Mouse (Mus musculus): ENCODE results near the gene Fcho1. TPM values are rescaled to one million over a fixed set of nuclear protein-coding genes. Genes with fewer than 3 reads are reported as not detected.

Gene Fcho1
- total and polyA plus RNA-seq, 2 experiments from 2014 or later: 89.5 to 114 TPM

DNA sequence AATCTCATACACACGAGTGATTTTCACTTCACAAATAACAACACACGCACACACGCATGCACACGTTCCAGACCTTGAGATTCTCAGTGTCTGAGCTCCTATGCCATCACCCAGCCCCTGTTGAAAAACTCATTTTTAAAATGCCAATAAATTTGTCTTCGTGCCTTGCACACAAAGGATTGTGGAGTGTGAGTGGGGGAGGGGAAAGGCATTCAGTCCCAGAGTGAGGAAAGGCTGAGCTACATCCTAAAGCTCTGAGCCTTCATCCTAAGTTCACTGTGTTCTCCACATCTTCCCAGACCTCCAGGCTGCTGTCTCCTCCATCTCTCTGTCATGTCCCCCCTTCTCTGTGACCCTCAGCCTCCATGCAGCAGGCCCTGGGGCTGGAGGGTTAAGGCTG is 58.3 kb downstream of the Fcho1 start:
- Histone ChIP-seq H3K36me3 (ENCODE audit: insufficient read depth, low read length) (peaks cover 25% of the 10 kb centered on the region), H3K4me2 (ENCODE audit: low read depth, low read length, poor library complexity, severe bottlenecking) (no peak overlapping the region), H3K4me3 (ENCODE audit: low read depth, low read length) (no peak overlapping the region), H3K27me3 (ENCODE audit: insufficient read depth, low read length) (no peaks in the 10 kb centered on the region), H3K4me1 (ENCODE audit: insufficient read depth, low read length) (peaks cover 17% of the 10 kb centered on the region; the same call in 1 of the 2 replicates), H3K9me3 (ENCODE audit: low read length) (no peaks in the 10 kb centered on the region), H3K9ac (replicated peaks; ENCODE audit: low read length, poor library complexity, severe bottlenecking) (peak overlapping the region; percentile 44), H3K27ac (ENCODE audit: low read depth, low read length) (no peak overlapping the region)
- TF ChIP-seq CTCF (IDR thresholded peaks at IDR 0.05): no peak
- DNase-seq (ENCODE audit: low spot score) (no peak), ATAC-seq (ENCODE audit: low FRiP score) (no peak)
- WGBS: 44% methylated on average over 5 of the region's 5 CpGs

DNA sequence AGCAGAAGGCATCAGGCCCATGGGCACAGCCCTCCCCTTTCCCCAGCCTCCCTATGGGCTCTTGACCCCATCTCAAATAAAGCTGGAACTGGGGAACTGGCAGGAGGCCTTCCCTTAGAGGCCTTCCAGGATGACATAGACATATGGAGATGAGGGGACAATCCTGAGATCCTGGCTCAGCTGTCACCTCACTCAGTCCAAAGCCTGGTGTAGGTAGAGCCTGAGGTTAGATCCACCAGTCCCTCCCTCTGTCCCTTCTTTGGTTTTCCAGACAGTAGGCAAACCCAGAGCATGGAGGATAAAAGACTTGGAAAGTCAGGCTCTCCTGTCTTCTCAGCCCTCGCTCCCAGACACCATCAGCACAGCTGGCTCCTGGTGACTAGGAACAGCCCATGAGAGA is 58.7 kb downstream of the Fcho1 start:
- no peak for TF ChIP-seq CTCF (IDR thresholded peaks at IDR 0.05)
- no peak overlapping the region for H3K4me2 ChIP-seq (ENCODE audit: low read depth, low read length, poor library complexity, severe bottlenecking)
- peaks cover 17% of the 10 kb centered on the region; the same call in 1 of the 2 replicates for H3K4me1 ChIP-seq (ENCODE audit: insufficient read depth, low read length)
- no peak overlapping the region for H3K4me3 ChIP-seq (ENCODE audit: low read depth, low read length)
- H3K27me3 ChIP-seq (ENCODE audit: insufficient read depth, low read length): no peaks in the 10 kb centered on the region
- H3K9me3 ChIP-seq (ENCODE audit: low read length): no peaks in the 10 kb centered on the region
- DNase-seq (ENCODE audit: low spot score) (no peak), ATAC-seq (ENCODE audit: low FRiP score) (no peak)
- no peak overlapping the region for H3K27ac ChIP-seq (ENCODE audit: low read depth, low read length)
- H3K9ac ChIP-seq (replicated peaks; ENCODE audit: low read length, poor library complexity, severe bottlenecking): peak overlapping the region; percentile 44; the same call in 1 of the 2 replicates
- H3K36me3 ChIP-seq (ENCODE audit: insufficient read depth, low read length): peaks cover 29% of the 10 kb centered on the region
- WGBS: 22% methylated on average over 1 of the region's 1 CpGs

DNA sequence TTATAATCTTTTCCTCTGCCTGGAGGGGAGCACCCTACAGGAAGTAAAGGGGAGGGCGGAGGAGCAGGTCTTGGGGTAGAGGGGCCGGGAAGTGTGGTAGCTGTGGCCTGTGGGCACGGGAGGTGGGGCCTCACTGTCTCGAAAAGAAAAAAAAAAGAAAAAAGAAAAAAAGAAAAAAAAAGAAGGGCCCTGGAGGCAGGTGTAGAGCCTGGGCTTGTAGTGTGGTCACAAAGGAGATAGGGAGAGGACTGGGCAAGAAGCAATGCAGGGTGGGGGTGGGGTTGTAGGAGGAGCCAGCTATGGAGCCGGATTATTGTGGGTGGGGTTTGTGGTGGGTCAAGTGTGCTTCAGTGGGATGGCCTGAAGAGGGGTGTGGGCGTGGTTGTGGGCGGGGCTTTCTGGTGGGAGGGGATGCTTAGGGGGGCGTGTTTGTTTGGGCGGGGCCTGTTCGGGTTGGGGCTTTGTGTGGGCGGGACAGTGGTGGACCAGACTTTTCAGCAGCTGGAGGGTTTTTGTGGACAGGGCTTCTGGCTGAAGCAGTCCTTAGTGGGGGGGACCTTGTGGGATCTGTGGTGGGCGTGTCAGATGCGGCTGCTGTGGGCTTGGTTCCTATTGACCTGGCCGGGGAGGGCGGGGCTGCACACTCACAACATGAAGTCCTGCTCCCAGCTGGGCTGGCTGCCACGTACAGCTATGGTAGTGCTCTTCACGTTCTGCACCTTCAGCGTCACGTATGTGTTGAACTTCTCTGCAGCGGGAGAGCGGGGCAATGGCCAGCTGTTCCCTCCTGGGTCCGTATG is 60.0 kb downstream of the Fcho1 start:
- no peak for TF ChIP-seq CTCF (IDR thresholded peaks at IDR 0.05)
- Histone ChIP-seq H3K9ac (replicated peaks; ENCODE audit: low read length, poor library complexity, severe bottlenecking) (no peak overlapping the region), H3K4me3 (ENCODE audit: low read depth, low read length) (no peak overlapping the region), H3K4me2 (ENCODE audit: low read depth, low read length, poor library complexity, severe bottlenecking) (peak overlapping the region; percentile 9; the same call in 1 of the 2 replicates), H3K27ac (ENCODE audit: low read depth, low read length) (no peak overlapping the region), H3K36me3 (ENCODE audit: insufficient read depth, low read length) (peaks cover 33% of the 10 kb centered on the region), H3K9me3 (ENCODE audit: low read length) (no peaks in the 10 kb centered on the region), H3K4me1 (ENCODE audit: insufficient read depth, low read length) (peaks cover 17% of the 10 kb centered on the region; the same call in 1 of the 2 replicates), H3K27me3 (ENCODE audit: insufficient read depth, low read length) (no peaks in the 10 kb centered on the region)
- ATAC-seq (ENCODE audit: low FRiP score): no peak
- peak; percentile 40 for DNase-seq (ENCODE audit: low spot score)
- 10% methylated on average over 20 of the region's 22 CpGs for WGBS

DNA sequence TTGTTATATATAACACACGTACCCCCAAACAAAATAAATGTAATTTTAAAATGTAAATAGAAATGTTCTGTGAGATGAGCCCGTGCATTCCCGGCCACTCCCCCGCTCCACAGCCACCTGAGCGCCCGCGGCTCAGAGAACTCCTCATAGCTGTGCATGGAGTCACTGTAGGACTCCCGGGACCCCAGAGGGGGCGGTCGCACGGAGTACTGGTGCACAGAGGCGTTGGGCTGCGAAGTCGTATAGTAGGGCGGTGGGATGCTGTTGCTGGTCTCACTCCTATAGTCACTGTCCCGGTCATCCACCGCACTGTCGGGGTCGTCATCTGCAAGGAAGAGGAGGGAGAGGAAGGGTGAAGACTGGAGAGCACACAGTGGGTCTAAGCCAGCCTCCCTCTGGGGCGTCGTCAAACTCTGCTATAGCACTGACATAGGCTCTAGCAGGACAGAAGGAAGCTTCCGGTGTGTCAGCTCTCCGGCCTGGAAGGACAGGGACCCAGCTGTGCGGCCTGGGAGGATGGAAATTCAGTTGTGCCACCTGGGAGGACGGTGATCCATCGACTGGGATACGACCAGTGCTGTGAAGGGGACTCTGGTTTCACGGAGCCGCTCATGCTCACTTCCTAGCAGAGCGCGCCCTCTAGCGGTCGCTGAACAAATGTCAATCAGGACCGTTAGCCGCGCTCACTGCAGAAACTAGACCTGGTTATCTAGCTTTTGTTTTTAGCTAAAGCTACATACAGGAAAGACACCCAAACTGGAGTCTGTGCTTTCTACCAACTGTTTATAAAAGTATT is 65.0 kb downstream of the Fcho1 start:
- Histone ChIP-seq H3K36me3 (ENCODE audit: insufficient read depth, low read length) (peaks cover 56% of the 10 kb centered on the region), H3K4me2 (ENCODE audit: low read depth, low read length, poor library complexity, severe bottlenecking) (no peak overlapping the region), H3K9me3 (ENCODE audit: low read length) (no peaks in the 10 kb centered on the region), H3K4me3 (ENCODE audit: low read depth, low read length) (no peak overlapping the region), H3K4me1 (ENCODE audit: insufficient read depth, low read length) (no peaks in the 10 kb centered on the region), H3K27ac (ENCODE audit: low read depth, low read length) (no peak overlapping the region), H3K27me3 (ENCODE audit: insufficient read depth, low read length) (no peaks in the 10 kb centered on the region; the same call in 1 of the 2 replicates), H3K9ac (replicated peaks; ENCODE audit: low read length, poor library complexity, severe bottlenecking) (no peak overlapping the region)
- ATAC-seq (ENCODE audit: low FRiP score) (peak; percentile 34), DNase-seq (ENCODE audit: low spot score) (peak; percentile 92)
- WGBS: 10% methylated on average over 36 of the region's 36 CpGs
- peak; percentile 95 for TF ChIP-seq CTCF (IDR thresholded peaks at IDR 0.05)

DNA sequence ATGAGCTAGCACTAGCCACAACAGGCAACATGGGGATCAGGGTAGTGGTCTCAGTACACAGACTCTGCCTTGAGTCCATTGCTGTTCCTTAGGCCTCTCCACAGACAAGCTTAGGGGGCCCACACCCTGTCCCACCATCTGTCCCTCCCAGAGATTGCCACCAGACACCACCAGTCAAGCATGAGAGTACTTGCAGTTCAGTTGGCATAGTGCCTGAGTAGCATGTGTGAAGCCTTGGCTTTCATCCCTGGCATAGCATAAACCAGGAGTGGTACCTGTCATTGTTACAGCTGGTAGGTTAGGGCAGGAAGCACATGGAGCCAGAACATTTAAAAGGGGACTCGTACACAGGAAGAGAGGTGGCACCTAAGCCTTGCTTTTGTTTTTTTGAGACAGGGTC is 65.8 kb downstream of the Fcho1 start:
- Histone ChIP-seq H3K9ac (replicated peaks; ENCODE audit: low read length, poor library complexity, severe bottlenecking) (no peak overlapping the region), H3K9me3 (ENCODE audit: low read length) (no peaks in the 10 kb centered on the region), H3K27me3 (ENCODE audit: insufficient read depth, low read length) (peaks cover 2% of the 10 kb centered on the region; the same call in 1 of the 2 replicates), H3K36me3 (ENCODE audit: insufficient read depth, low read length) (peaks cover 57% of the 10 kb centered on the region), H3K4me2 (ENCODE audit: low read depth, low read length, poor library complexity, severe bottlenecking) (no peak overlapping the region), H3K4me3 (ENCODE audit: low read depth, low read length) (no peak overlapping the region), H3K27ac (ENCODE audit: low read depth, low read length) (no peak overlapping the region), H3K4me1 (ENCODE audit: insufficient read depth, low read length) (no peaks in the 10 kb centered on the region)
- no peak for TF ChIP-seq CTCF (IDR thresholded peaks at IDR 0.05)
- ATAC-seq (ENCODE audit: low FRiP score) (no peak; the same call in 1 of the 2 replicates), DNase-seq (ENCODE audit: low spot score) (peak; percentile 83)
- WGBS: 66% methylated on average over 1 of the region's 1 CpGs

All from midbrain, postnatal 0 days (tissue).